Mouse (Mus musculus) ES-E14 (cell line): ENCODE data around the gene Uqcc2.

Experiments used
- HCFC1 ChIP-seq: IDR thresholded peaks from 2 replicates; pipeline ENCODE4 v1.6.1; 2012; ENCODE audit warnings: low read length, inconsistent platforms, borderline replicate concordance; ENCODE audit not compliant: insufficient read depth
- MAFK ChIP-seq: IDR thresholded peaks from 2 replicates; pipeline ENCODE4 v1.6.1; 2014; ENCODE audit warnings: mild to moderate bottlenecking, low read depth, low read length, inconsistent platforms; ENCODE audit not compliant: insufficient read depth
- ZNF384 ChIP-seq: IDR thresholded peaks from 2 replicates; pipeline ENCODE4 v1.6.1; 2012; ENCODE audit warnings: low read depth, low read length, inconsistent platforms

GRCm38 (mm10) chr17:27165054-27165773 lies 31.5 kb upstream of the Uqcc2 start:
- TF ChIP-seq MAFK (no peak), ZNF384 (no peak), HCFC1 (no peak)
